Mouse (Mus musculus) limb, embryonic 13.5 days (tissue): ENCODE data around the gene Iqcd. TPM values are rescaled to one million over a fixed set of nuclear protein-coding genes. Genes with fewer than 3 reads are reported as not detected.
A peak's percentile ranks its signal among the peaks of the same experiment; 100 is the strongest.

Experiments
- ATAC-seq: fragments of 200-750 bp; cut with Nextera tagmentation; 2 replicates; pipeline ENCODE4 v1.8.0; 2017; ENCODE audit warnings: low read depth, moderate number of reproducible peaks, moderate TSS enrichment; ENCODE audit not compliant: low FRiP score
- H3K27ac ChIP-seq: fragments of 300-500 bp; sonication (generic); 2 replicates; pipeline ENCODE4 v1.5.1; 2015; ENCODE audit warnings: inconsistent platforms, mild to moderate bottlenecking, moderate library complexity
- H3K27me3 ChIP-seq: fragments of 300-500 bp; sonication (generic); 2 replicates; pipeline ENCODE4 v1.6.1; 2015; ENCODE audit warnings: mild to moderate bottlenecking, inconsistent platforms
- H3K36me3 ChIP-seq: fragments of 300-500 bp; sonication (generic); 2 replicates; pipeline ENCODE4 v1.6.1; 2015; ENCODE audit warnings: inconsistent platforms, mild to moderate bottlenecking, moderate library complexity
- H3K4me1 ChIP-seq: fragments of 300-500 bp; sonication (generic); 2 replicates; pipeline ENCODE4 v1.6.1; 2015; ENCODE audit warnings: inconsistent platforms
- H3K4me2 ChIP-seq: fragments of 300-500 bp; sonication (generic); replicated peaks from 2 replicates; pipeline ENCODE4 v1.6.1; 2015; ENCODE audit warnings: inconsistent platforms, mild to moderate bottlenecking, moderate library complexity
- H3K4me3 ChIP-seq: fragments of 300-500 bp; sonication (generic); 2 replicates; pipeline ENCODE4 v1.5.1; 2015; ENCODE audit warnings: moderate library complexity, mild to moderate bottlenecking, inconsistent platforms
- H3K9ac ChIP-seq: fragments of 300-500 bp; sonication (generic); 2 replicates; pipeline ENCODE4 v1.6.1; 2015; ENCODE audit warnings: mild to moderate bottlenecking, inconsistent platforms
- H3K9me3 ChIP-seq: fragments of 300-500 bp; sonication (generic); 2 replicates; pipeline ENCODE4 v1.6.1; 2016; ENCODE audit warnings: inconsistent platforms
- WGBS: fragments of 180-500 bp; shearing (Covaris S2); methylation state at CpG from one replicate; pipeline ENCODE4 v1.1.7; 2015; 5-methylcytosine and 5-hydroxymethylcytosine counted together
- polyA plus RNA-seq: library from polyadenylated mRNA; unstranded; fragments of >200 nt; fragmentation: Nextera tagmentation; extraction: Ambion mirVana; gene quantifications from 2 replicates; pipeline ENCODE4 v1.2.1, GENCODE M21; 2015

Iqcd gene
- 0.68 and 0.69 TPM in 2 replicates for polyA plus RNA-seq

GRCm38 (mm10) chr5:120588569-120589094 is at the start of gene Iqcd, which contains the start of gene Tpcn1:
Iqcd (plus strand) TSS chr5:120589016.
Tpcn1 (minus strand) TSS chr5:120588673.
- ATAC-seq: peak; percentile 99
- 0% methylated on average over 35 of the region's 35 CpGs for WGBS
- H3K27me3 ChIP-seq: no peaks in the 10 kb centered on the region
- H3K27ac ChIP-seq: peak within 1 kb of the TSS; percentile 61; the same call in 1 of the 2 replicates
- H3K4me2 ChIP-seq: peak within 1 kb of the TSS; percentile 97
- peaks cover 15% of the 10 kb centered on the region for H3K36me3 ChIP-seq
- H3K4me3 ChIP-seq: peak within 1 kb of the TSS; percentile 83
- no peaks in the 10 kb centered on the region for H3K9me3 ChIP-seq
- peaks cover 29% of the 10 kb centered on the region for H3K4me1 ChIP-seq
- peak within 1 kb of the TSS; percentile 89 for H3K9ac ChIP-seq

GRCm38 (mm10) chr5:120548236-120548850 is 40.5 kb upstream of the Iqcd start:
- no peak for ATAC-seq
- Histone ChIP-seq H3K9me3 (no peaks in the 10 kb centered on the region), H3K4me2 (no peak overlapping the region), H3K27me3 (no peaks in the 10 kb centered on the region), H3K4me1 (0 out of 2 replicates have a peak, but pooled peaks cover 3% of the 10 kb centered on the region), H3K27ac (no peak overlapping the region), H3K4me3 (no peak overlapping the region), H3K9ac (no peak overlapping the region), H3K36me3 (peaks cover 71% of the 10 kb centered on the region)
- 62% methylated on average over 11 of the region's 11 CpGs for WGBS

GRCm38 (mm10) chr5:120550137-120550536 is 38.7 kb upstream of the Iqcd start:
- no peaks in the 10 kb centered on the region for H3K27me3 ChIP-seq
- WGBS: 83% methylated on average over 5 of the region's 5 CpGs
- no peak overlapping the region for H3K4me3 ChIP-seq
- no peak overlapping the region for H3K4me2 ChIP-seq
- H3K36me3 ChIP-seq: peaks cover 72% of the 10 kb centered on the region
- H3K9me3 ChIP-seq: no peaks in the 10 kb centered on the region
- no peak for ATAC-seq
- H3K4me1 ChIP-seq: 0 out of 2 replicates have a peak, but pooled peaks cover 3% of the 10 kb centered on the region
- H3K9ac ChIP-seq: no peak overlapping the region
- no peak overlapping the region for H3K27ac ChIP-seq

GRCm38 (mm10) chr5:120550673-120551072 is 38.1 kb upstream of the Iqcd start:
- no peaks in the 10 kb centered on the region for H3K27me3 ChIP-seq
- 92% methylated on average over 5 of the region's 5 CpGs for WGBS
- no peak overlapping the region for H3K27ac ChIP-seq
- H3K4me2 ChIP-seq: no peak overlapping the region
- H3K9ac ChIP-seq: no peak overlapping the region
- H3K4me1 ChIP-seq: 0 out of 2 replicates have a peak, but pooled peaks cover 3% of the 10 kb centered on the region
- H3K4me3 ChIP-seq: no peak overlapping the region
- H3K9me3 ChIP-seq: no peaks in the 10 kb centered on the region
- no peak for ATAC-seq
- H3K36me3 ChIP-seq: peaks cover 76% of the 10 kb centered on the region

- ATAC-seq: no peak
- H3K9ac ChIP-seq: no peak overlapping the region
- H3K4me1 ChIP-seq: peaks cover 28% of the 10 kb centered on the region
- no peak overlapping the region for H3K27ac ChIP-seq
- no peak overlapping the region for H3K4me3 ChIP-seq
- H3K4me2 ChIP-seq: no peak overlapping the region
- H3K9me3 ChIP-seq: no peaks in the 10 kb centered on the region
- no peaks in the 10 kb centered on the region for H3K27me3 ChIP-seq
- 91% methylated on average over 24 of the region's 24 CpGs for WGBS
- H3K36me3 ChIP-seq: peaks cover 64% of the 10 kb centered on the region
Observed at GRCm38 (mm10) chr5:120555871-120556270, 32.9 kb upstream of the Iqcd start.

GRCm38 (mm10) chr5:120558041-120558440 is 30.8 kb upstream of the Iqcd start:
- H3K27me3 ChIP-seq: no peaks in the 10 kb centered on the region
- no peak overlapping the region for H3K4me2 ChIP-seq
- peaks cover 42% of the 10 kb centered on the region for H3K4me1 ChIP-seq
- H3K4me3 ChIP-seq: no peak overlapping the region
- peaks cover 44% of the 10 kb centered on the region for H3K36me3 ChIP-seq
- no peak overlapping the region for H3K9ac ChIP-seq
- H3K27ac ChIP-seq: no peak overlapping the region
- WGBS: 76% methylated on average over 8 of the region's 8 CpGs
- ATAC-seq: no peak
- no peaks in the 10 kb centered on the region for H3K9me3 ChIP-seq

- no peak for ATAC-seq
Observed at GRCm38 (mm10) chr5:120558762-120559161, 30.1 kb upstream of the Iqcd start.

GRCm38 (mm10) chr5:120560129-120560615 is 28.6 kb upstream of the Iqcd start:
- ATAC-seq: no peak
- Histone ChIP-seq H3K27ac (peak overlapping the region; percentile 61; the same call in 1 of the 2 replicates), H3K4me1 (peaks cover 62% of the 10 kb centered on the region)

More at GRCm38 (mm10) chr5:120558762-120559161, 30.1 kb upstream of the Iqcd start:
- Histone ChIP-seq H3K9ac (peak overlapping the region; percentile 43; the same call in 1 of the 2 replicates), H3K9me3 (no peaks in the 10 kb centered on the region), H3K4me1 (peaks cover 49% of the 10 kb centered on the region), H3K4me3 (no peak overlapping the region), H3K36me3 (peaks cover 37% of the 10 kb centered on the region), H3K27ac (no peak overlapping the region), H3K27me3 (no peaks in the 10 kb centered on the region), H3K4me2 (no peak overlapping the region)
- WGBS: 67% methylated on average over 14 of the region's 14 CpGs

GRCm38 (mm10) chr5:120560616-120561311 is 28.1 kb upstream of the Iqcd start:
- WGBS: 11% methylated on average over 16 of the region's 16 CpGs
- H3K4me2 ChIP-seq: peak overlapping the region; percentile 41
- H3K4me1 ChIP-seq: peaks cover 68% of the 10 kb centered on the region
- H3K9me3 ChIP-seq: no peaks in the 10 kb centered on the region
- H3K27me3 ChIP-seq: no peaks in the 10 kb centered on the region
- peak overlapping the region; percentile 48; the same call in 1 of the 2 replicates for H3K9ac ChIP-seq
- H3K36me3 ChIP-seq: peaks cover 20% of the 10 kb centered on the region
- ATAC-seq: peak; percentile 26; the same call in 1 of the 2 replicates
- peak overlapping the region; percentile 9; the same call in 1 of the 2 replicates for H3K4me3 ChIP-seq
- H3K27ac ChIP-seq: peak overlapping the region; percentile 61; the same call in 1 of the 2 replicates

More at GRCm38 (mm10) chr5:120560129-120560615, 28.6 kb upstream of the Iqcd start:
- Histone ChIP-seq H3K9me3 (no peaks in the 10 kb centered on the region), H3K36me3 (peaks cover 25% of the 10 kb centered on the region), H3K4me2 (peak overlapping the region; percentile 41), H3K27me3 (no peaks in the 10 kb centered on the region), H3K9ac (no peak overlapping the region), H3K4me3 (no peak overlapping the region)
- WGBS: 56% methylated on average over 9 of the region's 9 CpGs

GRCm38 (mm10) chr5:120562956-120563913 is 25.6 kb upstream of the Iqcd start:
- Histone ChIP-seq H3K9me3 (no peaks in the 10 kb centered on the region), H3K4me3 (no peak overlapping the region), H3K27me3 (no peaks in the 10 kb centered on the region), H3K36me3 (no peaks in the 10 kb centered on the region), H3K27ac (peak overlapping the region; percentile 93), H3K9ac (peak overlapping the region; percentile 35; the same call in 1 of the 2 replicates), H3K4me2 (peak overlapping the region; percentile 31; the same call in 1 of the 2 replicates), H3K4me1 (peaks cover 91% of the 10 kb centered on the region)
- peak; percentile 56 for ATAC-seq
- 40% methylated on average over 28 of the region's 28 CpGs for WGBS

- peak overlapping the region; percentile 31; the same call in 1 of the 2 replicates for H3K4me2 ChIP-seq
- no peak for ATAC-seq
- no peaks in the 10 kb centered on the region for H3K9me3 ChIP-seq
- 34% methylated on average over 3 of the region's 4 CpGs for WGBS
- no peak overlapping the region for H3K4me3 ChIP-seq
- no peaks in the 10 kb centered on the region for H3K27me3 ChIP-seq
- H3K36me3 ChIP-seq: no peaks in the 10 kb centered on the region
- peaks cover 91% of the 10 kb centered on the region for H3K4me1 ChIP-seq
- peak overlapping the region; percentile 93; the same call in 1 of the 2 replicates for H3K27ac ChIP-seq
- no peak overlapping the region; the same call in 1 of the 2 replicates for H3K9ac ChIP-seq
Observed at GRCm38 (mm10) chr5:120563914-120564311, 24.9 kb upstream of the Iqcd start.
